Mouse (Mus musculus): ENCODE measurements around the gene Hfe2. TPM values are rescaled to one million over a fixed set of nuclear protein-coding genes. Genes with fewer than 3 reads are reported as not detected.
A peak's percentile ranks its signal among the peaks of the same experiment; 100 is the strongest.

The Hfe2 gene
- total RNA-seq, 2 experiments from 2014 or later = 0.77 to 2.1 TPM

DNA sequence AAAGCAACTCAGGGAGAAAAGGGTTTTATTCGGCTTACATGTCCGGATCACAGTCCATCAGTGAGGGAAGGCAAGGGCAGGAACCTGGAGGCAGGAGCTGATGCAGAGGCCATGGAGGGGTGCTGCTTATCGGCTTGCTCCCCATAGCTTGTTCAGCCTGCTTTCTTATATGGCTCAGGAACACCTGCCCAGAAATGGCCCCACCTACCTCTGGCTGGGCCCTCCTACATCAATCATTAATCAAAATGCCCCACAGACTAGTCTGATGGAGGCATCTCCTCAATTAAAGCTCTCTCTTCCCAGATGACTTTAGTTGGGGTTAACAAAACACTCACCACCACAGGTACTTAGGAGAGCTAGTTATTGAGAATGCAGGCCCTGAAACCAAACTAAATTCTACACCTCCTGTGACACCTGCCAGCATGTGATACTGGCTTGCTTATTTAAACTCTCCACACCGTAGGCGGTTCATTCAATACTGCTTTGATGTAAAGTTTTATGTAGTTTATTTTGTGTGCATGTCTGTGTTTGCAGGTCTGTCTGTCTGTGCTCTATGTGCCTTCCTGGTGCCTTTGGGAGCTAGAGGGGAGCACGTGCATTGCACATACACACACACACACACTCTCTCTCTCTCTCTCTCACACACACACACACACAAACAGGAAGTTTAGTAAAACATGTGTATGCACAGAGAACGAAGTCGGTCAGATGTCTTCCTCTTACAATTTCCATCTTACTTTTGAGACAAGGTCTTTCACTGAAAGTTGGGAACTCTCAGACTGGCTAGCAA is 41.9 kb downstream of the Hfe2 start:
- DNase-seq (ENCODE audit: low spot score in 2 of 2) = no peak
- intact Hi-C loops (cut with DNase I) = no loop called here

DNA sequence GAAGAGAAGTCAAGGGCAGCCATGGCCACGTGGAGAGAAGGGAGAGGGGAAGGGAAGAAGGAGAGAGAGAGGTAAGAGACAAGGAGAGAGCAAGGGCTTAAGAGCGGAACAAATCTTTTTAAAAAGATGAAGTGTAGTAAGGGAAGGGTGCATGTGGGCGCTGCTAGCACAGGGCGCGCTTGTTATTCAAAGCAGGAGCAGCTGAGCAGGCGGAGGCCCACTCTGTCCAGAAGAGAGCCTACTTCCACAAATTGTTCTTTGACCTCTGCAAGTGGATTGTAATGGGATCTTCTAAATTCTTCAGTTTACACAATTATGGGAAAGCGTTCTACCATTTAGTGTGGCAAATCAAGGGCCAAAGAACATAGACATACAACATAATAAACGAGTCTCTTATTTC is 43.6 kb downstream of the Hfe2 start:
- intact Hi-C loops (cut with DNase I) = no loop called here
- no peak for DNase-seq (ENCODE audit: low spot score in 2 of 2)

DNA sequence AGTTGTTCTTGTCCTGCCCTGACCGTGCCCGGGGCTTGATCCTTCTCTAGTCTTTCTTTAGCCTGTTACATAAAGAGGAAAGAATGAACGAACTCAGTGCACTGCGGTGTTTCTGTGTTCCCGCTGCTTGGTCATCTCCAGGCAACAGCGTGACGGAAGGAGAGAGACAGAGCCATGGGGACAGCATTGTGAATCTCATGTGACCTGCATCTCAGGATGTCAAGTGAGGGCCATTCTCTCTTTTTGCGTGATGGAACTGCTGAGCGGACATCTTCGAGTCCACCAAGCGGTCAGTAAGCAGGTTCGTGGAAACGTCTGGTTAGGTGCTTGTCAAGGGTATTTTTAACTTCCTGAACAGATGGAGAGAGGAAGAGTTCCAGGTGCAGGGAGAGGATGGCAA is 44.5 kb downstream of the Hfe2 start:
- no peak for DNase-seq (ENCODE audit: low spot score in 2 of 2)
- intact Hi-C loops (cut with DNase I) = no loop called here

DNA sequence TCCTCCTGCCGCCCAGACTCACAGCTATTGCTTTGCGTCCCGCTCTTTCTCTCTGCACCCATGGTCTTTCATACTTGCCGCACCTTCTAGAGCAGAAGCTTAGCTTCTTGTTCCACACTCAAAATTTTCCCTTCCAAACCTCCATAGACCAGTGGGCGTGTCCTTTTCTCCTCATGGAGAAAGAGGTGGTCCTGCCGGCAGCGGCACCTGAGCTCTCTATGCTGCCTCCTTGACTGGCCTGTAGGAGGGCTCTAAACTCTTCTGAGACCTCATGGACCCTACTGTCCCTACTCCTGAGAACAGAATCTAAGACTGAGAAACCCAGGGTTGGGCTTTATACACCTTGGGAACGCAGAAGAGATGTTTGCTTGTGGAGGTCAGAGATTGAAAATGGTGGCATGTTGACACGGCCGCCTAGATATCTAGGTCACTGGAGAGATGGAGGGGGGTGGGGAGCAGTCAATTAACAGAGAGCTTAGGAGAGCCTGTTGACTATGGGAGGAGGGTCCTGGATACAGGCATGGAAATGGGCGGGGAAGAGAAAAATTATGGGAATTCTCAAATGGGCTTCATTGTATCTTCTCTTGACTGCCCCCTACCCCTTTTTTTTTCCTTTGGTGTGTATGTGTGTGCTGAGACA is 45.1 kb downstream of the Hfe2 start:
- intact Hi-C loops (cut with DNase I) = no loop called here
- no peak for DNase-seq (ENCODE audit: low spot score in 2 of 2)

DNA sequence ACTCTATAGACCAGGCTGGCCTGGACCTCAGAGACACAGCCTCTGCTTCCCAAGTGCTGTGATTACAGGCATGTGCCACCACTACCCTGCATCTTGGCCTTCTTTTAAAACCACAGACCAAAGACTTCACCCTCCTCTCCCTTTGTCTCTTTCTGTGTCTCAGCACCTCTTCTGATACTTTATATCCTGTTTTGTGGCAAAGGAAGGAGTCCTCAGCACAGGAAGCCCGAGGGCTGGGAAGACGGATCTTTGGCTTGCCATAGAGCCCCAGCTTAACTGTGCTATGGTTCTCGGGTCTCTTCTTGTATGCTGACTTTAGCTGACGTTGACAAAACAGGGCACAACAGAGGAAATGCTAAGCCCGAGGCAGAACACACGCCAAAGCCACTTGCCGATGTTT is 45.7 kb downstream of the Hfe2 start:
- DNase-seq (ENCODE audit: low spot score in 2 of 2) = no peak
- intact Hi-C loops (cut with DNase I) = no loop called here

DNA sequence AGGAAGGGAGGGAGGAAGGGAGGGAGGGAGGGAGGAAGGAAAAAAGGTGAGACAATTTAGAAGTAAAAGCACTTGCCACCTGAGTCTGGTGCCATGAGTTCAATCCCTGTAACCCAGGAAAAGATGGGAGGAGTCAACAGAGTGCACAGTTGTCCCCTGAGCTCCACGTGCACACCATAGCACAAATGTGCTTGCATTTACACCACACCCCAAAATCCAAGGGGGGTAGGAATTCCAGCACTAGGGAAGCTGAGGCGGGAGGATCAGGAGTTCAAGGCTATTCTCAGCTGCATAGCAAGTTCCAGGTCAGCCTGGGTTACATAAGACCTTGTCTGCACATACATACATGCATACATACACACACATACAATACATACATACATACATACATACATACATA is 46.4 kb downstream of the Hfe2 start:
- no peak for DNase-seq (ENCODE audit: low spot score in 2 of 2)
- intact Hi-C loops (cut with DNase I) = no loop called here

DNA sequence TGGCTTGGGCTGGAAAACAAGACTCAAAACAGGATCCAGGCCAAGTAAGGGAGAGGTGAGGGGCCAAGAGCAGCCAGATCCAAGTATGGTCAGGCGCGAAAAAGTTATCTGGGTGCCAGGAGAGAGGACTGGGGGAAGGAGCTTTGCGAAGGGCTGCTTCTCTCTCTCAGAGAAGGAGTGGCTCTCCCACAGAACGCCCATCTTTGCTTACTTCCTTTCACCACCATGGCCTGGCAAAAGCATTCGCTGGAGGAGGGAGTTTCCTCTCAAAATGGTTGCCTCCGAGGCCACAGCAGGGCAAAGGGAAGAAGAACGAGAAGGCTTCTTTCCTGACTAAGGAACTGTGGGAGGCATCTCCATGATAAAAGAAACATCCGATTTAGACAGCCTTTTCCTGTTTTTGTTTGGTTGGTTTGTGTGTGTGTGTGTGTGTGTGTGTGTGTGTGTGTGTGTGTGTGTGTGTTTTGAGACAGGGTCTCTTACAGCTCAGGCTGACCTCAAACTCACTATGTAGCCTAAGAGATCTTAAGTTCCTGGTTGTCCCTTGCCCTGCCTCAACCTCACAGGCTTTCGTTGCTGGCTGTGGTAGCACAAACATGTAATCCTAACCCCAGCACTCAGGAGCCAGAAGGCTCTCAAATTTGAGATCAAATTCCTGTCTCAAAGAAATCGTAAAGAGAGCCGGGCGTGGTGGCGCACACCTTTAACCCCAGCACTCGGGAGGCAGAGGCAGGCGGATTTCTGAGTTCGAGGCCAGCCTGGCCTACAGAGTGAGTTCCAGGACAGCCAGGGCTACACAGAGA is 47.1 kb downstream of the Hfe2 start:
- no peak for DNase-seq (ENCODE audit: low spot score in 2 of 2)
- intact Hi-C loops (cut with DNase I) = no loop called here

DNA sequence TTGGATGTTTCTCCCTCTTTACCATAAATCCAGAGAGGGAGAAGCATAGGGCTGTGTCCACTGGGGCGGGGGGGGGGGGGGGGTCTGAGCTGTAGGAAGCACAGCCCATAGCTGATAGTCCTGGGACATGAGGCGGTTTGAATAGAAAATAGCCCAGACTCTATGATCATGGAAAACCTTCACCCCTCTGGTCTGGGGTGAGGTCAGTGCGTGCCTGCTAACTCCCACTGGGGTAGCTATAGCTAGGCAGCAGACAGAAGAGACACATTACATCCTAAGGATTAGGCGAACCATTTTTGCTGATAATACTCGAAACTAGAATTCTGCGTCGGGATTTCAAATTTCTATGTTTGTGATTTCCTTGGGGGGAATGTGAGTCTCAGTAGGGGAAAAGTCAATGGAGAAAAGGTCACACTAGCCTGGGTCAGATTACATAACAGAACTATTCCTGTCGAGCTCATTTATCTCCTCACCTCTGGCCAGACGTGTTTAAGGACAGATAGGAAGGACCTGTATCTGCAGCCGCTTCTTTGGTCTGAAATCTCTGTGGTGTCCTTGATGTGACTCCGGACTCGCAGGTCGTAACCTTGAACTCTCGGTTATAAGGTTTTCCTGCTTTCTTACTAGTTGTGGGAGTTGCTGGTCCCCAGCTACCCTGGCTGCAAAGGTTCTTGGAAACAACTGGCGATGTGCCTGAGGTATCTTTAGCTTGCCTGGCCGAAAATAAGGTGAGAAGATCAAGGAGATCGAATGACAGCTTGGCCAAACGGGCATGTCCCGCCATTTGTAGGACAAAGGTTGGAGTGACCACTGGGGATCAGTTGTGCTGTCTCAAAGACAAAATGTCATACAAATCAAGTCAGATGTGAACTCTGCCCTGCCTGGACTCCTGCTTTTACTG is 48.9 kb downstream of the Hfe2 start:
- no peak for DNase-seq (ENCODE audit: low spot score in 2 of 2)
- intact Hi-C loops (cut with DNase I) = no loop called here

DNA sequence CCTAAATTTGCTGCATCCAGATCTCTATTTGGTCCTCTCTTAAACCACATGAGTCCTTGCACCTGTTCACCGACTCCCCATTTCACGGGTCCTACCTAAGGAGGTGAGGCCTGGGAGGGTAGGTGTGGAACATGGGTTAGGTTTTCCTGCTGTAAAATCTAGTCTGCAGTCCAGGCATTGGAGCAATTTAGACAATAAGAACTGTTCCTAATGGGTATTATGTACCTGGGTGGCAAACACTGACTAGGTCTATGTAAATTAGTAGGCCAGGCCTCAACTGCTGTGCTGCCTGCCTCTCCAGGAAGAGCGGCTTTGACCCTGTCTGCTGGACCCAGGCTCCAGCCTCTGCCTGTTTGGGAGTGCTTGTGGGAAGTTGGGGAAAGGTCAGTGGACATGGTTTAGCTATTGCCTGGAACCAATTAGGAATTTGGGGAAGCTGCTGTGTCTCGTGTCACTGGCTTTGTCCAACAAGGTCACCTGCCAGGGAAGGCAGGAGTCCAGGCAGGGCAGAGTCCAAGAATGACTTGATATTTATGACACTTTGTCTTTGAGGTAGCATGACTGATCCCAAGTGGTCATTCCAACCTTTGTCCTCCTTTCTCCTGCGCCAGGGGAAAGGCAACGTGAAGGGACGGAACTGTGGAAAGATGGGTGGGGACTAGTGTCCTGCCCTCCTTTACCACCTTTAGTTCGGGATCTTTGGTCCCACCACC is 50.5 kb downstream of the Hfe2 start:
- intact Hi-C loops (cut with DNase I) = no loop called here

DNA sequence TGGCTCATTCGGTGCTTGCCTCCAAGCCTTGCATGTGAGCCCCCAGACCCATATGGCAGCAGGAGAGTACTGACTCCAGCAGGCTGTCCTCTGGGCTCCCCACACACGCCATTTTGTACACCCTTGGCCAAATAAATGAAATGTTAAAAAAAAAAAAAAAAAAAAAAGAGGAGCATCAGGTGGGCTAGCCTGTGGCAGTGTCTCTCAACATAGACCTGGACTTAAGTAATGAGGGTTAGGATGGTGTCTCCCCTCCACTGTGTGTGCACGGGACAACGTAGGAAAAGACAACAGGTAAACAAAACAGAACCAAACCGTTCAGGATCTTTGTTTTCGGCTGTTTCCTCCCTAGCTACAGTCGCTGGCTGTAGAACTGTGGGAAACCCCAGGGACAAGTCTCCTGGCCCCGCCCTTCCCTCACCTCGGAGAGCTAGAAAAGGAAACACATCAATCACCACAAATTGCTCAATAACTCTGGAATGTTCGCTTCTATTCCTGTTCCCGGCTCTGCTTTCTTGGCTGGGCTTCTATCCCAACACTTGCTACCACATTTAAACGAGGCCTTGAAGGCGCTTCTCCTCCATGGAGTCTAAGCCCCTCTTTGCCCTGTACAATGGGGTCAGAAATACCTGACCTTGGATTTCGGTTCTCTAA is 51.2 kb downstream of the Hfe2 start:
- intact Hi-C loops (cut with DNase I) = loop anchor here (2.0 kb wide), 1 partner anchor 21 kb away; the partner anchor contains the start of gene Ankrd34a
- DNase-seq (ENCODE audit: low spot score in 2 of 2) = no peak

More for the DNA sequence above, 50.5 kb downstream of the Hfe2 start:
- no peak for DNase-seq (ENCODE audit: low spot score in 2 of 2)

DNA sequence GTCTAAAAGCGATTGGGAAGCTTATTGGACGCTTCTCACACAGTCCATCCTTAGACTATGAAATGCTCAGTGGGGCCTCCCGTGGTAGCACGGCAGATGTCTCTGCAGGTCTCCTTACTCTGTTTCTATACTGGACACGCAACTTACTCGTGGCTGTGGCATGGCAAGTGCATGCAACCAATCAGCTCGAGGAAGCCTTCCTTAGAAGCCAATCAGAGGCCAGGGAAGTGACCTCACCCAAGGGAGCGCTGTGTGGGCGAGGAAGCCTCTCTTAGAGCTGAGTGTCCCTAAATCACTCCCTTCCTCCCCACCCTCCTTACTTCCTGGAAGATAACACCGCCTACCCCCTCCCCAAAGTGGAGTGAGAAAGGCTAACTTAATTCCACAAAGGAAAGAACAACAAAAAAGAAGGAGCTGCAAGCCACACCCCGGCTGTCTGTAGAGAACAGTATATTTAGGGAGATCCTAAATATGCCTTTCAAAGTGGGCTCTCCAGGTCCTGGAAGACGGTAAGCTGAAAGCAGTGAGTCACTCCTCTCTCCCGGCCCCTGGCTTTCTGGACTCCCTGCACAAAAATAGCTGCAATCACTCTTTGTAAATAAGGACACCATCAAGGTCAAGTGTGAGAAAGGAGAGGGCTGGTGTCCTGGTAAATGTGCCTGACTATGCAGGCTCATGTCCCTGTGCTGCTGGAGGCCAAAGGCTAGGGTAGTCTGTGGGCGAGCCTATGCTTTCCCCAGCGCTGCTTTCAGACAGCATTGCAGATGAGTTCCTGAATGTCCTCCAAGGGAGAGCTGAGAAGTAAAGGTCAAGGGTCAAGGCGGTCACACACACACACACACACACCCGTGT is 51.9 kb downstream of the Hfe2 start, which contains the start of gene Gm16253:
Gene Gm16253 (plus strand): TSS at position 295 of the 852 bp plus-strand sequence.
- intact Hi-C loops (cut with DNase I) = loop anchor here (2.0 kb wide), 1 partner anchor 20 kb away; the partner anchor contains the start of gene Ankrd34a
- peak; percentile 89 to 91 for DNase-seq (ENCODE audit: low spot score in 2 of 2)

DNA sequence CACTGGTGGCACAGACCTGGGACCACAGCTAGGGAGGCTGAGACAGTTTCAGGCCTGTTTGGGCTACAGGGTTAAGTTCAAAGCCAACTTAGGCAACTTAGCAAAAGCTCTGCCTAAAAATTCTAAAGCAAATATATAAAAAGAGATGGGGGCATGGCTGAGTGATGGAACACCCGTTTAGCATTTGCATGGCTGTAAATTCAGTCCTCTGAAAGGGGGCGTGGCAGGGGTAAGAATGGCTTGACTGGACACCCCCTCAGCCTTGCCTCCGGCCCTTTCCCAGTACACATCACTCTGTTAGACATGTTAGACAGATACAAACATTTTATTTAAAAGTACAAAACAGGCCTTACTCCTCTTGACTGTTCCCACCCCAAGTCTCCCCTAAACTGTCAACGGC is 52.6 kb downstream of the Hfe2 start:
- intact Hi-C loops (cut with DNase I) = loop anchor here (2.0 kb wide), 1 partner anchor 19 kb away; the partner anchor contains the start of gene Ankrd34a
- DNase-seq (ENCODE audit: low spot score in 2 of 2) = no peak

Other genes starting within 250 kb of the Hfe2 start
- 1 to 10 TPM; 2.1 to 2.2 TPM for gene Fcgr1, start 231.2 kb upstream of the Hfe2 start, total RNA-seq (2021)
- gene BC107364, start 72.9 kb upstream of the Hfe2 start, total RNA-seq (2021) = not detected
- 10 to 100 TPM; 19.5 to 21.8 TPM for gene Txnip, start 32.8 kb downstream of the Hfe2 start, total RNA-seq (2021)
- gene Gm16253, start 51.8 kb downstream of the Hfe2 start, total RNA-seq (2021) = not detected
- gene Polr3gl, start 69.0 kb downstream of the Hfe2 start, total RNA-seq (2021) = 10 to 100 TPM; 22.5 to 29.9 TPM
- gene Ankrd34a, start 71.5 kb downstream of the Hfe2 start, total RNA-seq (2021) = 10 to 100 TPM; 68.9 to 75.7 TPM
- 10 to 100 TPM; 17.3 to 18.3 TPM for gene Lix1l, start 76.0 kb downstream of the Hfe2 start, total RNA-seq (2021)
- gene Rbm8a, start 104.8 kb downstream of the Hfe2 start, total RNA-seq (2021) = 10 to 100 TPM; 37.4 to 43.7 TPM
- 10 to 100 TPM; 56.1 to 57.1 TPM for gene Pex11b, start 110.2 kb downstream of the Hfe2 start, total RNA-seq (2021)
- gene Gm42957, start 110.3 kb downstream of the Hfe2 start, total RNA-seq (2021) = under 1 TPM; 0.17 to 0.66 TPM
- gene Itga10, start 120.4 kb downstream of the Hfe2 start, total RNA-seq (2021) = 1 to 10 TPM; 1.2 to 3.2 TPM
- gene Ankrd35, start 145.0 kb downstream of the Hfe2 start, total RNA-seq (2021) = 1 to 10 TPM; 7.5 to 8.1 TPM
- gene Pias3, start 171.2 kb downstream of the Hfe2 start, total RNA-seq (2021) = 10 to 100 TPM; 23.9 to 24.3 TPM
- 1 to 10 TPM; 9.0 to 9.8 TPM for gene Nudt17, start 183.4 kb downstream of the Hfe2 start, total RNA-seq (2021)
- 10 to 100 TPM; 24.1 to 28.0 TPM for gene Polr3c, start 202.5 kb downstream of the Hfe2 start, total RNA-seq (2021)
- 10 to 100 TPM; 66.4 to 66.7 TPM for gene Rnf115, start 202.5 kb downstream of the Hfe2 start, total RNA-seq (2021)